Mouse (Mus musculus) MEL (cell line): ENCODE results near the gene Vav2. TPM values are rescaled to one million over a fixed set of nuclear protein-coding genes. Genes with fewer than 3 reads are reported as not detected.

Experiments
- DNase-seq: peaks from one replicate; pipeline ENCODE4 v3.0.0; 2011; ENCODE audit warnings: low read depth, low spot score
- H3K27ac ChIP-seq: 2 replicates; pipeline ENCODE4 v1.5.1; 2012; ENCODE audit warnings: low read depth, mild to moderate bottlenecking, control low read depth, low read length, moderate library complexity; ENCODE audit not compliant: control insufficient read depth
- H3K27me3 ChIP-seq, 2 experiments: fragments of 150-350 bp in 1 of 2; sonication (generic) in 1 of 2; 2 replicates each; pipeline ENCODE4 v1.6.1; 2012; ENCODE audit warnings: low read length in 2 of 2, mild to moderate bottlenecking in 2 of 2, improper control_type of control experiment in 1 of 2, moderate library complexity in 1 of 2; ENCODE audit not compliant: insufficient read depth in 2 of 2, control insufficient read depth in 1 of 2
- H3K36me3 ChIP-seq, 2 experiments: 2 replicates each; pipeline ENCODE4 v1.6.1; 2012 to 2014; ENCODE audit warnings: low read length in 2 of 2, improper control_type of control experiment in 1 of 2, inconsistent platforms in 1 of 2, mild to moderate bottlenecking in 1 of 2; ENCODE audit not compliant: insufficient read depth in 2 of 2, control insufficient read depth in 1 of 2
- H3K4me1 ChIP-seq, 2 experiments: fragments of 150-350 bp in 1 of 2; sonication (generic) in 1 of 2; 2 replicates each; pipeline ENCODE4 v1.6.1; 2012; ENCODE audit warnings: low read length in 2 of 2, improper control_type of control experiment in 1 of 2, mild to moderate bottlenecking in 1 of 2; ENCODE audit not compliant: insufficient read depth in 2 of 2, control insufficient read depth in 1 of 2
- H3K4me3 ChIP-seq, 2 experiments: fragments of 150-350 bp in 1 of 2; sonication (generic) in 1 of 2; 2 replicates each; pipeline ENCODE4 v1.5.1; 2012; ENCODE audit warnings: low read depth in 2 of 2, low read length in 2 of 2, mild to moderate bottlenecking in 2 of 2, moderate library complexity in 2 of 2, control low read depth in 1 of 2, improper control_type of control experiment in 1 of 2; ENCODE audit not compliant: control insufficient read depth in 1 of 2, insufficient read depth in 1 of 2
- H3K79me2 ChIP-seq: 2 replicates; pipeline ENCODE4 v1.6.1; 2012; ENCODE audit warnings: mild to moderate bottlenecking, low read length, moderate library complexity; ENCODE audit not compliant: control insufficient read depth, poor library complexity, insufficient read depth
- H3K9ac ChIP-seq: 2 replicates; pipeline ENCODE4 v1.6.1; 2012; ENCODE audit warnings: low read depth, mild to moderate bottlenecking, control low read depth, low read length, moderate library complexity; ENCODE audit not compliant: control insufficient read depth, poor library complexity, severe bottlenecking
- H3K9me3 ChIP-seq: fragments of 150-350 bp; sonication (generic); replicated peaks from 2 replicates; pipeline ENCODE4 v1.6.1; 2012; ENCODE audit warnings: mild to moderate bottlenecking, low read length, improper control_type of control experiment, moderate library complexity; ENCODE audit not compliant: insufficient read depth
- BHLHE40 ChIP-seq: IDR thresholded peaks from 2 replicates; pipeline ENCODE4 v1.6.1; 2012; ENCODE audit warnings: low read depth, mild to moderate bottlenecking, inconsistent platforms, low read length, improper control_type of control experiment, borderline replicate concordance
- CHD1 ChIP-seq: IDR thresholded peaks from 2 replicates; pipeline ENCODE4 v1.6.1; 2012; ENCODE audit warnings: low read depth, mild to moderate bottlenecking, inconsistent platforms, low read length, improper control_type of control experiment
- CHD2 ChIP-seq: IDR thresholded peaks from 2 replicates; pipeline ENCODE4 v1.6.1; 2011; ENCODE audit warnings: low read length, improper control_type of control experiment
- CTCF ChIP-seq, 3 experiments: IDR thresholded peaks in 2 of 3; conservative IDR thresholded peaks in 1 of 3; 2 replicates each; pipeline ENCODE4 v1.5.1; 2011 to 2012; ENCODE audit warnings: low read length in 3 of 3, low read depth in 2 of 3, mild to moderate bottlenecking in 2 of 3, improper control_type of control experiment in 1 of 3, inconsistent platforms in 1 of 3, mixed read lengths in 1 of 3, moderate library complexity in 1 of 3; ENCODE audit not compliant: control insufficient read depth in 1 of 3, insufficient read depth in 1 of 3, poor library complexity in 1 of 3, severe bottlenecking in 1 of 3
- ELF1 ChIP-seq: IDR thresholded peaks from 2 replicates; pipeline ENCODE4 v1.6.1; 2014; ENCODE audit warnings: low read depth, mild to moderate bottlenecking, inconsistent platforms, low read length, improper control_type of control experiment, moderate library complexity
- EP300 ChIP-seq, 2 experiments: IDR thresholded peaks; 2 replicates each; pipeline ENCODE4 v1.6.1; 2011; ENCODE audit warnings: improper control_type of control experiment in 2 of 2, low read length in 2 of 2, low read depth in 1 of 2, mild to moderate bottlenecking in 1 of 2
- ETS1 ChIP-seq: IDR thresholded peaks from 2 replicates; pipeline ENCODE4 v1.6.1; 2012; ENCODE audit warnings: low read depth, mild to moderate bottlenecking, inconsistent platforms, low read length, improper control_type of control experiment, moderate library complexity
- GABPA ChIP-seq: IDR thresholded peaks from 2 replicates; pipeline ENCODE4 v1.6.1; 2012; ENCODE audit warnings: low read depth, mild to moderate bottlenecking, inconsistent platforms, low read length, improper control_type of control experiment, moderate library complexity
- GATA1 ChIP-seq: IDR thresholded peaks from 2 replicates; pipeline ENCODE4 v1.6.1; 2011; ENCODE audit warnings: low read depth, low read length, improper control_type of control experiment
- HCFC1 ChIP-seq: IDR thresholded peaks from 2 replicates; pipeline ENCODE4 v1.6.1; 2012; ENCODE audit warnings: low read depth, mild to moderate bottlenecking, inconsistent platforms, low read length, improper control_type of control experiment, moderate library complexity
- JUND ChIP-seq: IDR thresholded peaks from 2 replicates; pipeline ENCODE4 v1.6.1; 2011; ENCODE audit warnings: low read depth, mild to moderate bottlenecking, improper control_type of control experiment, low read length
- KAT2A ChIP-seq: conservative IDR thresholded peaks from 2 replicates; pipeline ENCODE4 v1.6.1; 2012; ENCODE audit warnings: low read depth, low read length, improper control_type of control experiment, inconsistent platforms
- MAFK ChIP-seq: IDR thresholded peaks from 2 replicates; pipeline ENCODE4 v1.6.1; 2011; ENCODE audit warnings: low read depth, mild to moderate bottlenecking, low read length, improper control_type of control experiment, borderline replicate concordance
- MAX ChIP-seq: IDR thresholded peaks from 2 replicates; pipeline ENCODE4 v1.6.1; 2011; ENCODE audit warnings: low read length, improper control_type of control experiment
- MAZ ChIP-seq: IDR thresholded peaks from 2 replicates; pipeline ENCODE4 v1.6.1; 2012; ENCODE audit warnings: low read depth, mild to moderate bottlenecking, inconsistent platforms, low read length, improper control_type of control experiment
- MEF2A ChIP-seq: IDR thresholded peaks from 2 replicates; pipeline ENCODE4 v1.6.1; 2014; ENCODE audit warnings: low read depth, mild to moderate bottlenecking, inconsistent platforms, low read length, improper control_type of control experiment; ENCODE audit not compliant: poor library complexity, insufficient replicate concordance, severe bottlenecking; ENCODE audit errors: extremely low read depth
- MXI1 ChIP-seq: IDR thresholded peaks from 2 replicates; pipeline ENCODE4 v1.6.1; 2011; ENCODE audit warnings: mild to moderate bottlenecking, low read depth, low read length, improper control_type of control experiment
- MYC ChIP-seq: IDR thresholded peaks from 2 replicates; pipeline ENCODE4 v1.6.1; 2011; ENCODE audit warnings: low read depth, mild to moderate bottlenecking, low read length, improper control_type of control experiment, moderate library complexity
- NELFE ChIP-seq: IDR thresholded peaks from 2 replicates; pipeline ENCODE4 v1.6.1; 2011; ENCODE audit warnings: low read depth, low read length, improper control_type of control experiment
- NRF1 ChIP-seq: IDR thresholded peaks from 2 replicates; pipeline ENCODE4 v1.6.1; 2014; ENCODE audit warnings: low read depth, mild to moderate bottlenecking, inconsistent platforms, low read length, improper control_type of control experiment, moderate library complexity; ENCODE audit not compliant: poor library complexity, insufficient read depth, severe bottlenecking
- POLR2A ChIP-seq, 2 experiments: IDR thresholded peaks; 2 replicates each; pipeline ENCODE4 v1.6.1; 2011 to 2012; ENCODE audit warnings: low read length in 2 of 2, mild to moderate bottlenecking in 2 of 2, control low read depth in 1 of 2, improper control_type of control experiment in 1 of 2, low read depth in 1 of 2, moderate library complexity in 1 of 2; ENCODE audit not compliant: control insufficient read depth in 1 of 2, insufficient read depth in 1 of 2, poor library complexity in 1 of 2
- POLR2AphosphoS5 ChIP-seq: IDR thresholded peaks from 2 replicates; pipeline ENCODE4 v1.6.1; 2012; ENCODE audit warnings: low read depth, borderline replicate concordance, mild to moderate bottlenecking, inconsistent platforms, low read length, moderate library complexity, mixed read lengths
- RAD21 ChIP-seq: IDR thresholded peaks from 2 replicates; pipeline ENCODE4 v1.6.1; 2011; ENCODE audit warnings: mild to moderate bottlenecking, low read depth, low read length, improper control_type of control experiment
- RCOR1 ChIP-seq: IDR thresholded peaks from 2 replicates; pipeline ENCODE4 v1.6.1; 2012; ENCODE audit warnings: low read depth, mild to moderate bottlenecking, inconsistent platforms, low read length, improper control_type of control experiment
- SIN3A ChIP-seq: IDR thresholded peaks from 2 replicates; pipeline ENCODE4 v1.6.1; 2012; ENCODE audit warnings: low read length, improper control_type of control experiment, inconsistent platforms
- SMC3 ChIP-seq: IDR thresholded peaks from 2 replicates; pipeline ENCODE4 v1.6.1; 2011; ENCODE audit warnings: low read depth, low read length, improper control_type of control experiment
- TBP ChIP-seq: IDR thresholded peaks from 2 replicates; pipeline ENCODE4 v1.8.0; 2011; ENCODE audit warnings: low read depth, low read length, improper control_type of control experiment
- TCF12 ChIP-seq: IDR thresholded peaks from 2 replicates; pipeline ENCODE4 v1.6.1; 2014; ENCODE audit warnings: low read depth, mild to moderate bottlenecking, inconsistent platforms, low read length, improper control_type of control experiment, moderate library complexity
- UBTF ChIP-seq: IDR thresholded peaks from 2 replicates; pipeline ENCODE4 v1.6.1; 2012; ENCODE audit warnings: low read depth, mild to moderate bottlenecking, inconsistent platforms, low read length, improper control_type of control experiment, moderate library complexity, borderline replicate concordance; ENCODE audit not compliant: insufficient read depth
- USF1 ChIP-seq: IDR thresholded peaks from 2 replicates; pipeline ENCODE4 v1.6.1; 2014; ENCODE audit warnings: low read depth, mild to moderate bottlenecking, inconsistent platforms, low read length, improper control_type of control experiment, moderate library complexity
- USF2 ChIP-seq, 2 experiments: IDR thresholded peaks; 2 replicates each; pipeline ENCODE4 v1.6.1; 2011 to 2012; ENCODE audit warnings: improper control_type of control experiment in 2 of 2, low read length in 2 of 2, borderline replicate concordance in 1 of 2, inconsistent platforms in 1 of 2, low read depth in 1 of 2, mild to moderate bottlenecking in 1 of 2; ENCODE audit not compliant: insufficient read depth in 1 of 2
- ZC3H11A ChIP-seq: IDR thresholded peaks from 2 replicates; pipeline ENCODE4 v1.6.1; 2012; ENCODE audit warnings: low read depth, mild to moderate bottlenecking, inconsistent platforms, low read length, improper control_type of control experiment
- ZKSCAN1 ChIP-seq: IDR thresholded peaks from 2 replicates; pipeline ENCODE4 v1.6.1; 2012; ENCODE audit warnings: low read depth, mild to moderate bottlenecking, inconsistent platforms, low read length, improper control_type of control experiment, moderate library complexity
- ZMIZ1 ChIP-seq: IDR thresholded peaks from 2 replicates; pipeline ENCODE4 v1.6.1; 2012; ENCODE audit warnings: low read depth, mild to moderate bottlenecking, inconsistent platforms, low read length, improper control_type of control experiment, moderate library complexity
- ZNF384 ChIP-seq: IDR thresholded peaks from 2 replicates; pipeline ENCODE4 v1.6.1; 2012; ENCODE audit warnings: low read depth, mild to moderate bottlenecking, inconsistent platforms, low read length, improper control_type of control experiment
- polyA plus RNA-seq, 2 experiments: library from polyadenylated mRNA; stranded (reverse) in 1 of 2; unstranded in 1 of 2; fragments of >175 nt in 1 of 2; fragments of >200 nt in 1 of 2; gene quantifications; 2 replicates each; pipeline versions ENCODE4 v1.2.1 to v1.2.4; 2012; ENCODE audit warnings: low replicate concordance in 2 of 2, low read depth in 1 of 2; ENCODE audit not compliant: insufficient read length in 2 of 2, insufficient read depth in 1 of 2, missing spikeins in 1 of 2
- total RNA-seq: library from RNA; depleted of rRNA; stranded (reverse); fragments of 300-350 nt; gene quantifications from 2 replicates; pipeline ENCODE4 v1.2.3, GENCODE M21; 2012

Gene Vav2
- total and polyA plus RNA-seq, 3 experiments, result 8.8 to 15.9 TPM; not detected in 1

DNA sequence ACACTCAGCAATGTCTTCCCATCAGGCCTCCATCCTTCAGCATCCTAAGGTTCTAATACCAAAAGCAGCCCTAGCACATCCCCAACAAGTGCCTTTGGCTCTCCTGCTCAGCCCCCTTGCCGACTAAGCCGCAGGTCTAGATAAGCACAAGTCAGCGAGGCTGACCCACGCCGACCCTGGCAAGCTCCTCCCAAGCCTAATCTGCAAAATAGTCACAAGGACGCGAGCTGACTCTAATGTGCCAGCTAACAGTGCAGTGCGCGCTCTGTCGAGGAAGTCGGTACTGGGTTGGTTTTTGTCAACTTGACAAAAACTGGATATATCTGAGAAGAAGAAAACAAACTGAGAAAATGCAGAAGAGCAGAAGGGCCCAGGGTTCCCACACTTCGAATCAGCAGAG lies 53.5 kb downstream of the Vav2 start:
- Histone ChIP-seq H3K79me2 (no peaks in the 10 kb centered on the region), H3K9me3 (no peaks in the 10 kb centered on the region), H3K27me3 (no peaks in the 10 kb centered on the region), H3K27ac (no peak overlapping the region), H3K9ac (0 out of 2 replicates have a peak overlapping the region, but pooled peaks have one; percentile 5), H3K36me3 (peaks cover 0 to 3% of the 10 kb centered on the region in 2 experiments; a peak in 1 of 4 replicates), H3K4me3 (peak overlapping the region in 1 of 2 experiments; percentile 44; a peak in 2 of 4 replicates), H3K4me1 (peaks cover 6 to 7% of the 10 kb centered on the region in 2 experiments)
- DNase-seq, result peak; percentile 85
- TF ChIP-seq MAZ, result peak; percentile 73
- TF ChIP-seq CHD2, result no peak
- no peak for TF ChIP-seq KAT2A
- peak; percentile 46; the same call in 1 of the 2 replicates for TF ChIP-seq TCF12
- peak; percentile 69 for TF ChIP-seq MXI1
- peak; percentile 38; the same call in 1 of the 2 replicates for TF ChIP-seq ETS1
- TF ChIP-seq MAX, result peak; percentile 54
- TF ChIP-seq USF1, result 0 out of 2 replicates have a peak, but pooled peaks have one; percentile 12
- no peak for TF ChIP-seq POLR2AphosphoS5
- no peak for TF ChIP-seq MEF2A
- peak; percentile 74 for TF ChIP-seq SIN3A
- TF ChIP-seq ZMIZ1, result no peak
- TF ChIP-seq HCFC1, result 0 out of 2 replicates have a peak, but pooled peaks have one; percentile 33
- peak; percentile 90 for TF ChIP-seq MAFK
- TF ChIP-seq RAD21, result no peak
- TF ChIP-seq TBP, result 0 out of 2 replicates have a peak, but pooled peaks have one; percentile 32
- peak; percentile 46 to 64 for TF ChIP-seq EP300 (IDR thresholded peaks at IDR 0.05; ENCODE audit: low read depth in 1 of 2, low read length in 2 of 2)
- no peak for TF ChIP-seq UBTF
- TF ChIP-seq CHD1, result no peak
- TF ChIP-seq ZKSCAN1, result no peak
- no peak for TF ChIP-seq JUND
- no peak for TF ChIP-seq GABPA
- peak; percentile 58 for TF ChIP-seq GATA1
- TF ChIP-seq POLR2A (IDR thresholded peaks at IDR 0.05; ENCODE audit: control insufficient read depth in 1 of 2, insufficient read depth in 1 of 2, low read depth in 1 of 2, low read length in 2 of 2, poor library complexity in 1 of 2), result no peak
- no peak for TF ChIP-seq NELFE
- TF ChIP-seq ZNF384, result no peak
- peak; percentile 61 for TF ChIP-seq RCOR1
- no peak; the same call in 1 of the 2 replicates for TF ChIP-seq SMC3
- peak; percentile 59; the same call in 1 of the 2 replicates for TF ChIP-seq MYC
- TF ChIP-seq USF2 (IDR thresholded peaks at IDR 0.05; ENCODE audit: borderline replicate concordance in 1 of 2, insufficient read depth in 1 of 2, low read depth in 1 of 2, low read length in 2 of 2), result no peak
- TF ChIP-seq CTCF (IDR thresholded peaks at IDR 0.05 in 2 of 3, conservative IDR thresholded peaks at IDR 0.05 in 1 of 3; ENCODE audit: control insufficient read depth in 1 of 3, insufficient read depth in 1 of 3, low read depth in 2 of 3, low read length in 3 of 3, poor library complexity in 1 of 3, severe bottlenecking in 1 of 3), result no peak
- TF ChIP-seq ELF1, result no peak
- TF ChIP-seq NRF1, result no peak
- 0 out of 2 replicates have a peak, but pooled peaks have one; percentile 7 for TF ChIP-seq BHLHE40
- no peak for TF ChIP-seq ZC3H11A
